Mouse (Mus musculus) lung, postnatal 0 days (tissue): ENCODE measurements around the gene Six6.

Source experiments
- CTCF ChIP-seq: IDR thresholded peaks from 2 replicates; pipeline ENCODE4 v1.5.1; 2016; ENCODE audit warnings: antibody characterized with exemption, mild to moderate bottlenecking
- EP300 ChIP-seq: IDR thresholded peaks from 2 replicates; pipeline ENCODE4 v1.6.1; 2016; ENCODE audit warnings: antibody characterized with exemption, mild to moderate bottlenecking, control low read depth

DNA sequence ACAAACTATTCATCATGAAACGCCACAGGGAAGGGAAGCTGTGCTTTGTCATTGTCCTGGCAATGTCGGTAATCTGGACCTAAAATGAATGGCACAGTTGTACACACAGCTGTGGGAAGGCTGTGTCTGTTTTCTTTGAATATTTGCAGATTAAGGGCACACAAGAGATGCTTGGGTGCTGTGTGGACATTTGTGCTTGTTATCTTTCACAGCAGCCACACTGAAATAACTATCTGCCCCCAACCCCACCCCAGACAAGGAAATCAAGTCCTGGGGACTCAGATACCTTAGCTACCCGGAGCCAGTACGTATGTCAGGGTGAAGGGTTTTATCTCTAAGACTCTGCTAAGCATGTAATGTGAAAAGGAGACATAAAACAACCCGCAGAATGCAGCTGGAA lies 39.5 kb downstream of the Six6 start:
- TF ChIP-seq CTCF: no peak
- TF ChIP-seq EP300: no peak
